Mouse (Mus musculus) right cerebral cortex, postnatal 25 days (tissue): ENCODE results near the gene Slc2a5.
A peak's percentile ranks its signal among the peaks of the same experiment; 100 is the strongest.

ENCODE experiments used
- DNase-seq: peaks from one replicate; pipeline ENCODE4 v3.0.0; 2022

Gene Slc2a5

DNA sequence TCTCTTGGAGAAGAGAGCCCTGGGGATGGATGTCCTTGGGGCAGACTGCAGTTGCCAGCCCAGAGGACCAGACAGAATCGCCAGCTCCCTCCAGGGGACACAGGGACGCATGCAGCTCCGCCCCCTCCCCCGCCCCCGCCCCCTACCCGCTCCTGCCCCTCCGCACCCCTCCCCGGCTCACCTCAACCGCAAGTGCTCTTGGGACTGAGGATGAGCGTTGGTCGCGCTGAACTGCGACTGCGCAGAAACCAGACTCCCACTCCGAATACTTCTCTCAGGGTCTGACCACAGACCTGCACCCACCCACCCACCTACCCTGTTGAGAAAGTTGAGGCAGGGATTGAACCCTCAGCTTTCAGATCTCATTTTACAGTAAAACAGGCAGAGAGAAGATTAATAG, at the start of gene Slc2a5:
Gene Slc2a5 (plus strand): TSS at position 229 of the 400 bp plus-strand sequence.
- no peak for DNase-seq

DNA sequence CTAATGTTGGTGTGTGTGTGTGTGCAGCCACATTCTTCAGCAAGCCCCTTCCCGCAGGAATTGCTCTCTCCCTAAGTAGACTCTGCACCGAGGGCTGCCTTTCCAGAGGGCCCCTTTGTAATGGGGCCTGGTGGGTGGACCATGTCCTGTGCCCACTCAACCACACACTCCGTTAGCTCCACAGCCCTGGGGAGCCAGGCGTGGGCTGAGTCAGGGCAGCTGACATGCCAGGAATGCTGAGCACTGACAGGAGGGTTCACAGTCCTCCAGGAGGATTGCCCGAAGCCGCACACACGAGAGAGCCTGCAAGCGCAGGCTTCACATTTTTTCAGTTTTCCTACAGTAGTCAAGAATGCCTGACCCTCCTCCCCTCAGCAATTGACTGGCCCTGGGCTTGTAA, 48.9 kb upstream of the Slc2a5 start:
- DNase-seq: no peak

DNA sequence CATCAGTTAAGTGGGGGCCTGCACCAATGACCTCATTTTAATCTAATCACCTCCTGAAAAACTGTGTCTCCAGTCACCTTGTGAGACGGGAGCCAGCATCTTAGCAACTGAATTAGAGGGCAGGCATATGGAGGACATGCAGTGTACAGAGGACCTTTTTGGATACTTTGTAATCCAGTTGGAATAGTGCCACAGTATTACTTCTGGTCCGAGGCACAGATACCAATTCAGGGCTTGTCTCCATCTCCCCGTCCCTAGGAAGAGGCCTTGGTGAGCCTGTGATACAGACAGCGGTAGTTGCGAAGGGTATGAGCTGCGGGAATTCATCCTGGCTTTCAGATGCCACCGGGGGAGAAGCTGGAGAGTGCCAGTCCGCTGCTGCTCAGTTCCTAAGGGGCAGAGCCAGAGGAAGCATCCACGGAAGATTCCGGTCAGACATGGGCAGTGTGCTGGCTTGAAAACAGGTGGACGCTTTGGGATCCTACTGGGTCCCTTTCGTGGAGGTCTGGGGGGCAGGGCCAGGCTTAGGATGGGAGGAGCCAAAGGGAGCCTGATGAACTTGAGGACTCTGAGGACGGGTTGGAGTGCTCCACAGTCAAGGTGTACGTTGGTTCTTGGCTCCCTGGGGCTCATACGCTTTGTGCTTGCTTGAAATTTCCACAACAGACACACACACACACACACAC, 46.5 kb upstream of the Slc2a5 start:
- no peak for DNase-seq

DNA sequence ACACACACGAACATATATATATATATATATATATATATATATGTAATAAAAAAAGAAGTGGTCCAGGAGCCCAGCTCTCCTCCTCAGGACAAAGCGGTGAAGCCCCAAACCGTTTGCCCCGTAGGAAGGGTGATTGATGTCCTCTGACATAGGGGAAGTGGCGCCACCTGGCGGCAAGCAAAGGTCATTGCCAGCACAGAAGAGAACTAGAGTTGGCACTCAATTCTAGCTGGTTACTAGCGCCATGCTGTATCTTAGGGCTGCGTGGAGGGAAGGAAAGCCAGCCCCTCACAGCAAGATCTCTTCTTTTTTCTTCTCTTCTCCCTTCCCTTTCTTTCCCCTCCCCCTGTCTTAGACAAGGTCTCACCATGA, 46.0 kb upstream of the Slc2a5 start:
- DNase-seq: no peak

DNA sequence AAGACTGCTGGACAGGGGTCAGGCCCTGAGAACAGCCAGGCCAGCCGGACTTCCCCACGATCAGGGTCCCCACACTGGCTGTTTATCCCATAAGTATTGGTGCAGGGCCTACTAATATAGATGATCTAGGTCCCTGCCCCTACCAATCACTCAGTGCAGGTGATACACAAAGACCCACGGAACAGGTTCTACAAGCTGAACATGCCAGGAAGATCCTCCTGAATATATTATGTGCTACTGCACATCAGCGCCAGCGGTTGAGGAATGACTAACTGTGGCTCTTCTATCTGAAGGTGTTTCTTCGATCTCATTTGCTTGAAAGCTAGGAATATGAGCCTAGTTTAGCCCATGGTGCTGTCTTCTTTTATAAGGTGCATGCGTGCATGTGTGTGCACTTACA, 43.7 kb upstream of the Slc2a5 start:
- no peak for DNase-seq

DNA sequence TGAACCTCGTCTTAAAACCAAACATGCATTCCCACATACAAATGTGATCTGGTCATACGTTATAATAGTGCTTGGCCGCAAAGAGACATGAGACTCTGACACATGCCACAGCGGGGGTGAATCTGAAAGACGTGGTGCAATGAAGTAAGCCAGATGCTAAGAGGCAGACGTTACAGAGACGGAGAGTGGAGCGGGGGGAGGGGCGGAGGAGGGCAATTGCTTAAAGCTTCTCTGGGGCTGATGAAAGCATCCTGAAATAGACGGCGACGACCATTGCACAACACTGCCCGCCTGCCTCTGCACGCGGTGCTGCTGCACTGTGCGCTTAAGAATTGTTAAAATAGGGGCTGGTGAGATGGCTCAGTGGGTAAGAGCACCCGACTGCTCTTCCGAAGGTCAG, 42.9 kb upstream of the Slc2a5 start:
- DNase-seq: no peak

DNA sequence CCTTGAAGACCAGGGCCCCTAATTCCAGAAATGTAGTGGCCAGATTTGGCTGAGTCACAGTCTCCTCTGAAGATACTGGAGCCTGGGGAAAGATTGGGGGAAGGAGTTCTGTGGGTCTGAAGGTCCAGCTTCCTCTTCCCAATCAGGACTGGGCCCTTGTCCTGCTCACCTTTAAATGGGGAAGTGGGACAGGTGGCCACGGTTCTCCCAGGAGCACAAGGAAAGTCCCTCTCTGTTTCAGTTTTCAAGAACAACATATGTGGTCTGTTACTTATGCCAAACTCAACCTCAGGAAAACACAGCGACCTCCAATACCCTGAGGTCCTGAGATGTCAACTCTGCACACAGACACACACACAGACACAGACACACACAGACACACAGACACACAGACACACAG, 40.4 kb upstream of the Slc2a5 start:
- DNase-seq: no peak

DNA sequence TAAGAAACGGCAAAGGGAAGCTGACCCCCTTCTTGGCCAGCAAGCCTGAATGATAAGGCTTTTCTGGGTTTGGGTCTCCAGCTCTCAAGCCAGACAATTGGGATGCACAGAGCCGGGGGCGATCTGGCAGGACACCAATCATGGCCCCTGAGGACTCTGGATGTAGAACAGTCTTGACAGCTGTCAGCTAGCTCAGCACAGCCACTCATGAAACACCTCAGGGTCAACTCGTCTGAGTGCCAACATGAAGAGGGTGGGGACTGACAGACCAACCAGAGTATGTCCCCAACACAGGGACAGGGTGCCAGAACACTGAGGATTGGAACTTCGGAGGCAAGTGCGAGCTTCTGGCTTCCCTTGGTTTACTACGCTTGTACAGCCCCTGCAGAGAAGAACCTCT, 39.8 kb upstream of the Slc2a5 start:
- no peak for DNase-seq

DNA sequence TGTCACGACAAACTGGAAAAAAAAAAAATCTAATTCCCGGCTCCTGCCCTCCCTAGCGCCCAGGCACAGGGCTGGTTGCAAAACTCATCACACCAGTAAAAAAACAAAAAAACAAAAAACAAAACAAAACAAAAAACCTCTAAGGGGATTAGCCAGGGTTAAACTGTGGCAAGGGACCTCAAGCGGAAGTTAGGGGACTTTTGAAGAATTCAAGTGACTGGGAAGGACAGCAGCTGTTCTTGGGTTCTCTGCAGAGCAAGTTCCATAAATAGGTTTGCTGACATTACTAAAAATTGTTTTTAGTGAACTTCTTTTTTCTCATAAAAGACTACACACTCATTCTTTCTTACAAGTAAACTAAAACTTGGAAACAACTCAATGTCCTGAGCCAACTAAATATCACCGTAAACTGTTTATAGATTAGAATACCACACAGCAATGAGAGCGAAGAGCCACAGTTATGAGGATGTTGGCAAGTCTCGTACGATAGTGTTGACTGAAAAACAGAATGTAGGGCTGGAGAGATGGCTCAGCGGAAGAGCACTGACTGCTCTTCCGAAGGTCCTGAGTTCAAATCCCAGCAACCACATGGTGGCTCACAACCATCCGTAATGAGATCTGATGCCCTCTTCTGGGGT, 38.6 kb upstream of the Slc2a5 start:
- no peak for DNase-seq

DNA sequence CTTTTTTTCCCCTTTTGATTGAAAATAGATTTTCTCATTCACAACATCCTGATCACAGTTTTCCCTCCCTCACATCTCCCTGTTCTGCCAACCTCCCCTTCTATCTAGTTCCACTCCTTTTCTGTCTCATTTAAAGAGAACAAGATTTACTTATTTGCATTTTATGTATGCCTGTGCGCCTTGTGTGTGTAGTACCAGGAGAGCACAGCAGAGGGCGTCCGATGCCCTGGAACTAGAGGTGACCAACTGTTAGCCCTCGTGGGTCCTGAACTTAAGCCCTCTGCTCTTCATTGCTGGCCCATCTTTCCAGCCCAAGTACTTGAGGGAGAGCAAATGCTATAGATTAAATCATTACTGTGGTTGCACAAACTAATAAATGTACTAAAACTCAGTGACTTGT, 33.7 kb upstream of the Slc2a5 start:
- no peak for DNase-seq

DNA sequence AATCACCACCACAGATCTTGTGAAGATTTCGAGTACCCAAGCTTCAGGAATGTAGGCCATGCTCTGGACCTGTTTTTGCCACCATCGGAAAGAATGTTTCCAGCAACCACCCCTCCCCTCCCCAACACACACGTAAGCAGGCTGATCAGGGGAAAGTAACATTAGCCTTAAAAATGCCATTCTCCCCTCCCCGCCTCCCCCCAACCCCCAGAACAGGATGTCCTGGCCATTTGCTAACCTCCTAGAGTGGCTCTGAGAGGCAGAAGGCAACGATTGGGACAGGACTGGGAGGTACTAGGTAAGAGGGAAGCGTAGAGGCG, 32.3 kb upstream of the Slc2a5 start:
- no peak for DNase-seq

DNA sequence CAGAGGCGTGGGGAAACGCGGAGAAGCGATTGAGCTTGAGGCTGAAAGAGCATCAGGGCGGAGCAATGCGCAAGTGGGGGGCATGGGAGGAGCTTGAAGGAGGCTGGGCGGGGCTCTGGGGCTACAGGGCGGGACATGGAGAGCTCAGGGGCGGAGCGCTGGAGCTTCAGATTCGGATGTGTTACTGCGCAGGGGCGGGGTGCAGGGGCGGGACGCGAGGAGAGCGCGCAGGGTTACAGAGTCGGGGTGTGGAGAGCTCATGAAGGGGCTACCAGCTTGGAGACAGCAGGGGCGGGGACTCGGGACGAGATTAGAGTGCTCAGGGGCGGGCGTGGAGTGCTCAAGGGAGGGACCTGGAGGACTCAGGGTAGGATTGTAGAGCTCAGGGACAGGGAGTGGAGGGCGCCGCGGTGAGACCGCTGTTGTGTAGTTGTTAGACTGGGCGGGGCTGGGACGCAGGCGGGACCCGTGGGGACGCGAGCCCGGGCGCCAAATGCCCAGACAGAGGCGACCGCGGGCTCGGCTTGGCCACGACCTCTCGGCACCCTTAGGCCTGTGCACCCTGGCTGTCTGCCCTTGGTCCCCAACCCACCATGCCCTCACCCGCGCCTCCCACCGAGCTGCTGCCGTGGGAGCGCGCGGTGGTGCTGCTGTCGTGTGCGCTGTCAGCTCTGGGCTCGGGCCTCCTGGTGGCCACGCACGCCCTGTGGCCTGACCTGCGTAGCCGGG, 31.8 kb upstream of the Slc2a5 start, which contains the start of gene Gpr157:
Gene Gpr157 (plus strand): TSS at position 205 of the 729 bp plus-strand sequence.
- peak; percentile 84 for DNase-seq

DNA sequence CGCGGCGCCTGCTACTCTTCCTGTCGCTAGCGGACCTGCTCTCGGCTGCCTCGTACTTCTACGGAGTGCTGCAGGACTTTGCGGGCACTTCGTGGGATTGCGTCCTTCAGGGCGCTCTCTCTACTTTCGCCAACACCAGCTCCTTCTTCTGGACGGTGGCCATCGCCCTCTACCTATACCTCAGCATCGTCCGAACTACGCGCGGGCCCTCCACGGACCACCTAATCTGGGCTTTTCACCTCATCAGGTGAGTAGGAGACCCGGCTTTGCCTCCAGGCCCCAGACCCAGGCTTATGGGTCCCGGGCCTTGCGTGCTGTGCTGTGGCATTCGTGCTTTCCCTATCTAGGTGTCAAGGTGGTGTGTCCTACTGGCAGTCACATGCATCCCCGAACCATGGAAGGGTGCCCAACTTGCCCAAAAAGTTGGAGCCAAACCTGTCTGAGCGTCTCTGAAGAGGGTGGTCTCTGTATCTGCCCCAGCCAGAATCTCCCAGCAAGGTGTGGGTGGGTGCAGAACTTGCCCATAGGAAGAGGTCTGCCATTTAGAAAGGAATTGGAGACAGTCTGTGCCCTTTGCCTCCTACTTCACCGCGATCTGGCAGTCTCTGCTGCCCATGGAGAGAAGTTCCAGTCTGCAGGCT, 31.1 kb upstream of the Slc2a5 start:
- no peak for DNase-seq

DNA sequence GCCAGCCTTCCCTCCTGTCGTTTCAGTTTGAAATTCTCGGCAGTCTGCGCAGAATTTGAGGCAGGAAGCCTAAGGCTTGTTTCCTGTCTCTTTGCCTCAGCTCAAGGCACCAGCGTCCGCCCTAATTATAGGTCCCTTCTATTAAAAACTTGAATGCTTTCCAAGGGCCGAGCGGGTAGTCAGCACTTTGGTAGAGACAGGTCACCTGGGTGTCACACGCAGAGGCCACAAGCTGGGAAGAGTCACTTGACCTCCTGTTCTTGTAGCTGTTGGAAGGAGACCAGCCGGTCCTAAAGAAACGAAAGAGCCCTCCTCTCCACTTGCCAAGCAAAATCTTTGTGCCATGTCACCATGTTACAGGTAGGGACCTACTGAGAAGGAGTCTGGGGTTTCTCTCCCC, 30.0 kb upstream of the Slc2a5 start:
- DNase-seq: no peak

DNA sequence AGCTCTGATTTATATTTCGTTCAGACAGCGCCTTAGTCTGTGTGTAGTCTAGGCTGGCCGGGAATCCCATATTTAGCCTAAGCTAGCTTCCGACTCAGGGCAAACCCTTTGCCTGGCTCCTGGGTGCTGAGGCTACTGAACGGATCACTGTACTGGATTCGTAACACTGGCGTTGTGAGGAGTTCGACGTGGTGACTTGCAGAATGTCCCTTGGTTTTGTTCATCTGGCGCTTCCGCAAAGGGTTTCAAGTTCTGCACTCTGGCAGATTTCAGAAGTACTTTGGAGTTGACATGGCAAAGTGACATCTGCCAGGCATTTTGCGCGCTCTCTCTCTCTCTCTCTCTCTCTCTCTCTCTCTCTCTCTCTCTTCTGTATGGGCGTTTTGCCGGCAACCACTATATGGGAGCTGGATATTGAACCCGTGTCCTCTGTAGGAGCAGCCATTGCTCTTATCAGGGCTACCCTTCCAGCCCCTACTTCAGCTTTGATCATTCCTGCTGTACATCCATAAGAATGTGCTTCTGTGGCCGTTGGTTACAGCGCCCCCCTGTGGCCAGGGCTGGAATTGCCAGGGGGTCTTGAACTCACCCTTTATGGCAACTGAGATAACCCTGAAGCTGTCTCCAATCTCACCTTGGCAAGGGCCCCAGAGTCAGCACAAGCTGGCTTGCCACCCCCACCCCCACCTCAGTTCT, 27.0 kb upstream of the Slc2a5 start:
- DNase-seq: no peak

DNA sequence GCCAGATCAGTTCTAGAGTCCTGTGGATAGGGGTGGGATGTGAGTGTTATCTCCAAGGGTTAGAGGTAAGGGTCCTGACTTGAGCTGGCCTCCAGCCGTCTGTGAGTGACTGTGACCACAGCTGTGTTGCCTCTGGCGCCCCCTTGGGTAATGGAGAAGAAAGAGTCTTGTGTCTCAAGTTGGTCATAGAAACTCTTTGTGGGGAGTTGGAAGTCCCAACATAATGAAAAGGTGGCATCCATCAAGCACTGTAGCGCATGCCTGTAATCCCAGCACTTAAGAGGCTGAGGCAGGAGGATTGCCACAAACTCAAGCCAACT, 26.5 kb upstream of the Slc2a5 start:
- no peak for DNase-seq

DNA sequence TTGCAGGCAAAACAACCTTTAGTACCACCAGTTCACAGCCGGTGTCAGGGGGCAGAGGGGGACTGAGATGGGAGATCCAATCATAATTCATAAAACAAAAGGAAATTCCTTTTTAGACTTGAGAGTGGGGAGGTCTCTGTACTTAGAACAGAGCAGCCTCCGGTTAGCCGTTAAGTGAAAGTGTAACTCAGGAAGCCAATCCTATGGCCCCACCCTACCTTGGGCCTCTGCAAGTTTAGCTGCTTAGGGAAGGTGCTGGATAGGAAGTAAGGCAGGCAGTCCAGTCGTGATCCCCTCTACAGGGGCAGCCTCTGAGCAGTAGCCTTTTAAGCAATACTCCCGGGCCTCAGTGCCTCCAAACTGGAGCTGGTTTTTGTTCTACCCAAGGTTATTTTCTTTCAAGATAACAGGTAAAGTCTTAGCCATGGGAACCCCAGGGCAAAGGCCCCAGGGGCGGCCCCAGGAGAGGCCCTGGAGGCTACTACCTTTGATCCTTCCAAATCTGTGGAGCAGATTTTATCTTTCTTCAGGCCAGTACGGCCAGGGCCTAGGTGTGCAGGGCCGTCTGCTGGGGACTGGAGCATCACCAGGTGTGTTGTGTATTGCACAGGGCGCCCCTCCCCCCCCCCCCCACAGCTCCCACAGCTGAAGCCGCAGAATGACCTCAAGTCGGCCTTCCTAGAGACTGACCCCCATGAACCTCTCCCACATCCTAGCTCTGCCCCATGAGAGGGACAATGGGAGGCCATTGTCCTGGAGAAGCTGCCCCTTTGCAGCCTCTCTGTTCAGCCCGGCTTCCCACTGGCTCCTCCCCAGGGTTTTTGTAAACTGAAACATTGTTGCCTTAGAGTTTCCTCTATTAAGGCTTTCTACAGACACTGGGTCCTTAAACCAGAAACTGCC, 25.3 kb upstream of the Slc2a5 start:
- no peak for DNase-seq

DNA sequence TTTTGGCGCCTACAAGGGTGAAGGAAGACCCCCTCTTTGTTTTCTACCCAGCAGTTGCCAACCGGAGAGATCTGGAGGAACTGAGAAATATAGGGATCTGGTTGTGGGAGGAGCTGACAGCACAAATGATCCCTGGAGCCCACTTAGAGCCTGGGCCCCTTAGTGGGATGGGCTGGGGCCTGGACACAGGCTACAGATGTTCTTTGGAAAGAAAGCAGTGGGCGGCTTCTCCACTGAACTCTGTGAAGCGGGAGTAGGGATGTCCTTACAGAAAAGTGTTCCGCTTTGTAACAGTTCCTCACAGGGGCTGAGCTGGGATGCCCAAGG, 24.7 kb upstream of the Slc2a5 start:
- no peak for DNase-seq

DNA sequence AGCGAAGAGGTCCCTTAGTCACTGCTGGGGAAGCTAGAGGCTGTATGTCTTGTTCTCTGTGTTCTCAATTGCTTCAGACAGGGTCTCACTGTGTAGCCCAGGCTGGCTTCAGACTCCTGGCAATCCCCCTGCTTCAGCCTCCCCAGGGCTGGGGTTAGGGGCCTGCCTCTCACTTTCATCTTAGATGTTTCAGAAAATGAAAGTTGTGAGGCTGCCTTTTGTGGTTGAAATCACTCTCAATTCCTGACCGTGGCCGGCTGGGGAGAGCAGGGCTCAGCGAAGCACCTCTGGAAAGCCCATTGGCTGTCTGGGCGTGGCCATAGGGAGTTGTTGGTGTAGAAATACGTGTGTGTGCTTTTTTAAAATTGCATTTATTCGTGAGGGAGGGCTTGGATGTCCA, 22.8 kb upstream of the Slc2a5 start:
- DNase-seq: no peak

DNA sequence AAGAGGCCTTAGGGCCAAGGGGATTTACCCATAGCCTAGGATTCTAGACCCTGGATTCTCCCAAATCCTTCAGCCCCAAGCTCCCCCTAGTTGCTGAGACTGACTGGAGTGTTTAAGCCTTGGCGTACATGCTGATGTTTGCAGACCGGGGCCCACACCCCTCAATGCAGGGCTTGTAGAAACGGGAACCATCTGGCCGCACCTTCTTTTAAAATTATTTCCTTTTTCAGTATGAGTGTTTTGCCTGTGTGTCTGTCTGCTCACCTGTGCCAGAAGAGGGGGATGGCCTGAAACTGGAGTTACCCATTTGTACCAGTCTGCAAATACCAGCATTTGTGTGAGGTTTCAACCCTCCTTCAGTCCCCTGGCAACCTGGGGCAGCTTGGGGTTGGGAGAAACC, 21.2 kb upstream of the Slc2a5 start:
- DNase-seq: no peak

DNA sequence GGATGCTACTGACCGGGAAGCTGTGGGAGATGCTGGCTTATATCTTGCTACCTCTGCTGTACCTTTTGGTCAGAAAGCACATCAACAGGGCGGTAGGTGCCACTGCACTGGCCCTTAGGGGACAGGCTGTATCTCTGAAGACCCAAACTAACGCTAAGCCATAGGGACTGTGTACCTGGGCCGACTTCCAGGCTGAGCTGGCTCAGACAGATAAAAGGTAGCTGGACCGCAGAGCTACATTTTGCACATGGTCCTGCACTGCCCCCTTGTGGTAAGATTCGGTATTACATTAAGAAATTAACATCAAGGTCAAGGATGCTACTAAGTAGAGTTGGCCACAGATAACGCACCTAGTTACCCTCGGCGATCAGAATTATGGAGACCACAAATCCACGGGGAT, 20.2 kb upstream of the Slc2a5 start:
- DNase-seq: no peak

DNA sequence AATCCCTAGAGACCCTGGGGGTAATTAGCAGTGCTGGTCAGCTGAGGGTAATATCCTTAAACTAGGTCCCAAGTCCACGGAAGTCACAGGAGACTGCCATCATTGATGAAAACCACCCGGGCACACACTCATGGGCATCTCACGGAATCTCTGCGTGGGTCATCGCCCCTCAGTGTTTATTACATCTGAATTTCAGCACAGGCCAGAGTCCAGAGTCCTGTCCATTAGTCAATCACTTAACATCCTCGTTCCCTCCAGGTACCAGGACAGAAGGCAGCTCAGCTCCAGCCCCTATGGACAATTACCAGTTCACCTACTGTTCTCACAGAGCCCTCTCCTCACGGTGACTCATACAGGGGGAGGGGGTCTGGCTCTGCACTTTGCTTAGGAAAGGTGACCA, 16.3 kb upstream of the Slc2a5 start:
- no peak for DNase-seq

DNA sequence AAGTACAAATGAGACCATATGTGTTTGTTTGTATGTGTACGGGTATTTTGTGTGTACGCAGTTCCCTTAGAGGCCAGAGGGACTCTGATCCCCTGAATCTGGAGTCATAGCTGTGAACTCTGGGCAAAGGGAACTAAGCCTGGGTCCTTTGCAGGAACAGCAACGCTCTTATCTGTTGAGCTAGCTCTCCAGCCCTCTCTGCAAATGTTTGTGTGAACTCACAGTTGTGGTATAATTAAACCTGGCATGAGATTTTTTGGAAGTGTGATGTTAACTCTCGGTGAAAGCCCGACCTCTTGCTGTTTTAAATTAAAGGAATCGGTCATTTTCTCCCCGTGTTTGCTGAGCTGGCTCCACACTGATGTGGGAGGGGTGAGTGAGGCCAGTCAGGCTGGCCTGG, 13.4 kb upstream of the Slc2a5 start:
- no peak for DNase-seq
